ENCODE assay signal across 8 mouse cellular contexts in genomic region chr9:13686977-13687659, GRCm38 (mm10).
DNase-seq lines count a peak whose midpoint lies in the region; TF ChIP-seq lines count a peak whose summit lies in the region.
"Had no signal": no experiment of that assay in that cellular context is flagged by ENCODE, and none has a peak within 500 bp of the region (broad histone marks: within the 10 kb centered on the region; RNA-seq: fewer than 3 reads in every experiment).

No protein-coding gene starts in this region.

- TF ChIP-seq POLR2A in MEL (IDR thresholded peaks at IDR 0.05; ENCODE audit: control insufficient read depth in 1 of 2, insufficient read depth in 1 of 2, low read depth in 1 of 2, low read length in 2 of 2, poor library complexity in 1 of 2), result no peak

- no peak overlapping the region for H3K27ac ChIP-seq in layer of hippocampus, adult 2 months
- no peak overlapping the region for H3K27ac ChIP-seq in MEL (ENCODE audit: control insufficient read depth, low read depth, low read length)
- H3K27ac ChIP-seq: embryonic facial prominence, embryonic 13.5 days had no signal

- H3K9ac ChIP-seq in MEL (ENCODE audit: control insufficient read depth, low read depth, low read length, poor library complexity, severe bottlenecking), result no peak overlapping the region
- H3K9ac ChIP-seq: embryonic facial prominence, embryonic 13.5 days had no signal

- H3K4me3 ChIP-seq in layer of hippocampus, adult 2 months, result no peak overlapping the region
- H3K4me3 ChIP-seq in MEL (ENCODE audit: control insufficient read depth in 1 of 2, insufficient read depth in 1 of 2, low read depth in 2 of 2, low read length in 2 of 2), result no peak overlapping the region
- H3K4me3 ChIP-seq: embryonic facial prominence, embryonic 13.5 days had no signal

- H3K4me1 ChIP-seq in MEL (ENCODE audit: control insufficient read depth in 1 of 2, insufficient read depth in 2 of 2, low read length in 2 of 2), result peaks cover 8 to 11% of the 10 kb centered on the region in 2 experiments; a peak in 3 of 4 replicates

- TF ChIP-seq RAD21 in MEL (IDR thresholded peaks at IDR 0.05; ENCODE audit: low read depth, low read length), result peak; percentile 60

- DNase-seq in layer of hippocampus, adult 2 months (ENCODE audit: low spot score in 2 of 2), result no peak
- no peak for DNase-seq in layer of hippocampus, postnatal 14 days (ENCODE audit: low spot score in 2 of 2)
- peak; percentile 84 for DNase-seq in MEL (ENCODE audit: low read depth, low spot score)
- peak; percentile 35 for DNase-seq in c-Kit-positive CD71-positive TER-119-positive erythroid progenitor cells, embryonic 14.5 days (ENCODE audit: low spot score)
- peak; percentile 44 to 73 for DNase-seq in spleen, postnatal 4 days (ENCODE audit: low spot score in 2 of 2)
- no peak for DNase-seq in right cerebral cortex, postnatal 10 days (ENCODE audit: low spot score in 2 of 2)
- DNase-seq in ovary, postnatal 10 days (ENCODE audit: low spot score), result no peak

- H3K79me2 ChIP-seq in MEL (ENCODE audit: control insufficient read depth, insufficient read depth, low read length, poor library complexity), result no peaks in the 10 kb centered on the region

- H3K27me3 ChIP-seq in MEL (ENCODE audit: control insufficient read depth in 1 of 2, insufficient read depth in 2 of 2, low read length in 2 of 2), result no peaks in the 10 kb centered on the region; a peak in 1 of 4 replicates
- H3K27me3 ChIP-seq: embryonic facial prominence, embryonic 13.5 days had no signal

- TF ChIP-seq CTCF in layer of hippocampus, adult 2 months (conservative IDR thresholded peaks at IDR 0.05), result peak; percentile 62
- peak; percentile 46 to 92 (median 80) for TF ChIP-seq CTCF in MEL (IDR thresholded peaks at IDR 0.05 in 2 of 3, conservative IDR thresholded peaks at IDR 0.05 in 1 of 3; ENCODE audit: control insufficient read depth in 1 of 3, insufficient read depth in 1 of 3, low read depth in 2 of 3, low read length in 3 of 3, poor library complexity in 1 of 3, severe bottlenecking in 1 of 3)

- no peaks in the 10 kb centered on the region for H3K9me3 ChIP-seq in MEL (replicated peaks; ENCODE audit: insufficient read depth, low read length)
- H3K9me3 ChIP-seq: embryonic facial prominence, embryonic 13.5 days had no signal

- TF ChIP-seq EP300 in MEL (IDR thresholded peaks at IDR 0.05; ENCODE audit: low read depth in 1 of 2, low read length in 2 of 2), result peak; percentile 82 to 85

- H3K36me3 ChIP-seq in MEL (ENCODE audit: control insufficient read depth in 1 of 2, insufficient read depth in 2 of 2, low read length in 2 of 2), result peaks cover 0 to 7% of the 10 kb centered on the region in 2 experiments; a peak in 2 of 4 replicates
- H3K36me3 ChIP-seq: embryonic facial prominence, embryonic 13.5 days had no signal

TF ChIP-seq in MEL, 35 proteins besides CTCF, POLR2A, EP300 and RAD21:
- TF ChIP-seq ETS1 (IDR thresholded peaks at IDR 0.05; ENCODE audit: low read depth, low read length), result peak; percentile 88
- TF ChIP-seq JUND (IDR thresholded peaks at IDR 0.05; ENCODE audit: low read depth, low read length), result no peak
- peak; percentile 27; the same call in 1 of the 2 replicates for TF ChIP-seq SIN3A (IDR thresholded peaks at IDR 0.05; ENCODE audit: low read length)
- TF ChIP-seq MAFK (IDR thresholded peaks at IDR 0.05; ENCODE audit: borderline replicate concordance, low read depth, low read length), result peak; percentile 72; the same call in 1 of the 2 replicates
- no peak for TF ChIP-seq MAZ (IDR thresholded peaks at IDR 0.05; ENCODE audit: low read depth, low read length)
- 0 out of 2 replicates have a peak, but pooled peaks have one; percentile 9 for TF ChIP-seq BHLHE40 (IDR thresholded peaks at IDR 0.05; ENCODE audit: borderline replicate concordance, low read depth, low read length)
- TF ChIP-seq KAT2A (conservative IDR thresholded peaks at IDR 0.05; ENCODE audit: low read depth, low read length), result no peak
- peak; percentile 77 for TF ChIP-seq ZC3H11A (IDR thresholded peaks at IDR 0.05; ENCODE audit: low read depth, low read length)
- peak; percentile 93 for TF ChIP-seq SMC3 (IDR thresholded peaks at IDR 0.05; ENCODE audit: low read depth, low read length)
- no peak for TF ChIP-seq ELF1 (IDR thresholded peaks at IDR 0.05; ENCODE audit: low read depth, low read length)
- TF ChIP-seq TAL1 (IDR thresholded peaks at IDR 0.05; ENCODE audit: low read length), result no peak
- TF ChIP-seq GABPA (IDR thresholded peaks at IDR 0.05; ENCODE audit: low read depth, low read length), result no peak
- peak; percentile 15; the same call in 1 of the 2 replicates for TF ChIP-seq MXI1 (IDR thresholded peaks at IDR 0.05; ENCODE audit: low read depth, low read length)
- TF ChIP-seq MYB (IDR thresholded peaks at IDR 0.05; ENCODE audit: low read depth, low read length), result no peak; the same call in 1 of the 2 replicates
- TF ChIP-seq ZMIZ1 (IDR thresholded peaks at IDR 0.05; ENCODE audit: low read depth, low read length), result no peak
- peak; percentile 71; the same call in 1 of the 2 replicates for TF ChIP-seq TCF12 (IDR thresholded peaks at IDR 0.05; ENCODE audit: low read depth, low read length)
- TF ChIP-seq ZNF384 (IDR thresholded peaks at IDR 0.05; ENCODE audit: low read depth, low read length), result no peak
- TF ChIP-seq MAX (IDR thresholded peaks at IDR 0.05; ENCODE audit: low read length), result 0 out of 2 replicates have a peak, but pooled peaks have one; percentile 34
- peak; percentile 58; the same call in 1 of the 2 replicates for TF ChIP-seq RCOR1 (IDR thresholded peaks at IDR 0.05; ENCODE audit: low read depth, low read length)
- TF ChIP-seq GATA1 (IDR thresholded peaks at IDR 0.05; ENCODE audit: low read depth, low read length), result peak; percentile 54; the same call in 1 of the 2 replicates
TF ChIP-seq in MEL: peak in this region for 11.

Comparison
In these comparisons a context has a peak if more than half of its experiments do, and no peak if none do; other contexts are left out.
1. DNase-seq: peak in MEL (single experiment), c-Kit-positive CD71-positive TER-119-positive erythroid progenitor cells, embryonic 14.5 days (single experiment) and spleen, postnatal 4 days (2 of 2); none in layer of hippocampus, adult 2 months (0 of 2), layer of hippocampus, postnatal 14 days (0 of 2), right cerebral cortex, postnatal 10 days (0 of 2) and ovary, postnatal 10 days (single experiment).